Mouse (Mus musculus) embryonic facial prominence, embryonic 10.5 days (tissue): Measurements from ENCODE around the gene Sgms1. TPM values are rescaled to one million over a fixed set of nuclear protein-coding genes. Genes with fewer than 3 reads are reported as not detected.

Experiments
- DNase-seq: peaks from one replicate; pipeline ENCODE4 v3.0.0-alpha.2; 2017; ENCODE audit warnings: low spot score
- H3K27ac ChIP-seq: fragments of 300-500 bp; sonication (generic); replicated peaks from 2 replicates; pipeline ENCODE4 v1.5.1; 2016; ENCODE audit warnings: mild to moderate bottlenecking
- H3K27me3 ChIP-seq: fragments of 300-500 bp; sonication (generic); replicated peaks from 2 replicates; pipeline ENCODE4 v1.6.1; 2016; ENCODE audit warnings: low read depth, mild to moderate bottlenecking; ENCODE audit not compliant: poor library complexity, severe bottlenecking
- H3K36me3 ChIP-seq: fragments of 300-500 bp; sonication (generic); replicated peaks from 2 replicates; pipeline ENCODE4 v1.6.1; 2016; ENCODE audit warnings: mild to moderate bottlenecking, moderate library complexity
- H3K4me1 ChIP-seq: fragments of 300-500 bp; sonication (generic); 2 replicates; pipeline ENCODE4 v1.6.1; 2016
- H3K4me3 ChIP-seq: fragments of 300-500 bp; sonication (generic); 2 replicates; pipeline ENCODE4 v1.5.1; 2016; ENCODE audit warnings: mild to moderate bottlenecking, moderate library complexity
- H3K9me3 ChIP-seq: fragments of 300-500 bp; sonication (generic); 2 replicates; pipeline ENCODE4 v1.6.1; 2016; ENCODE audit warnings: mild to moderate bottlenecking
- whole genome bisulfite sequencing: fragments of 180-500 bp; shearing (Covaris S2); methylation state at CpG from one replicate; pipeline ENCODE4 v1.1.7; 2016; 5-methylcytosine and 5-hydroxymethylcytosine counted together
- polyA plus RNA-seq: library from polyadenylated mRNA; unstranded; fragments of >200 nt; fragmentation: Nextera tagmentation; extraction: Ambion mirVana; gene quantifications from 2 replicates; pipeline ENCODE4 v1.2.1, GENCODE M21; 2016

The Sgms1 gene
- polyA plus RNA-seq = 15.2 and 16.6 TPM in 2 replicates

DNA sequence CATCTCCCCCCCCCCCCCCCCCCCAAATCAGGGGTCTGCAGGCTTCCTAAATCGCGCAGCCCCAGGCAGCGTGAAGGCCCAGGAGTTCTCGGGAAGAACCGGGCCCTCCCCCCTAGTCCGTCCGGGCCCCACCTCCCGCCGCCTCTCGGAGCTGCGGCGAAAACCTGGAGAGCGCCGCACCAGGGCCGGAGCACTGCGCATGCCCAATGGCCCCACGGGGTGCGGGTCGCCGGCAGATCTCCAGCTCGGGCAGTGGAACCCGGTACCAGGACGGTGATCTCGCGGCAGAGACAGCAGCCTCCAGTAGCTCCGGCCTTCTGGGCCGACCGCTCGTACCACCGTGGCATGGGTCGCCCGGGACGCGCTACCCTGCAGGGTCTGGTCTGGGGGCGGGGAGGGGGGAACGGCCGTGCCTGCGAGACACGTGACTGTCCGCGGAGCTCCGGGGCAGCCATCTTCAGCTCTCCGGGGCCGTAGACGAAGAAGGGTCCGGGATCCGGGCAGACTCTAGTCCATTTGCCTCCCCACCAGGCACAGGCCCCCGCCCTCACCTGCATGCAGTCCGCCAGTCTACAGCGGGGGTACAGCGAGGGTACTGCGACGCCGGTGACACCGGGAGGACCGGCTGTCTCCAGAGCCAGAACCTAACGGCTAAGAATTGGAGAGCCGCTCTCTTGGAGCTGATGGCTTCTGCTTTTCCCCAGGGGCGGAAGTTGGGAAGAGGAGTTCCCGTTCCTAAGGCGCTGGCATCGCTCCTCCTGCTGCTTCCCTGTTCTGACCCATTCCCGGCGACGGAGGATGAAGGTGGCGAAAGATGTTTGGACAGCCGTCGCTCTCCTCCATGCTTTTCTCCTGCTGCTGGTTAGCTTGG lies at the start of gene Sgms1:
Gene Sgms1, minus strand, starts transcription at position 714 of the 871 bp plus-strand sequence.
- H3K36me3 ChIP-seq = peaks cover 9% of the 10 kb centered on the region
- peak within 1 kb of the TSS; percentile 87 for H3K4me3 ChIP-seq
- H3K4me1 ChIP-seq = peaks cover 29% of the 10 kb centered on the region
- H3K9me3 ChIP-seq = peaks cover 4% of the 10 kb centered on the region
- peak; percentile 97 for DNase-seq
- WGBS = 3% methylated on average over 68 of the region's 68 CpGs
- H3K27ac ChIP-seq = peak within 1 kb of the TSS; percentile 96
- peaks cover 14% of the 10 kb centered on the region; the same call in 1 of the 2 replicates for H3K27me3 ChIP-seq

DNA sequence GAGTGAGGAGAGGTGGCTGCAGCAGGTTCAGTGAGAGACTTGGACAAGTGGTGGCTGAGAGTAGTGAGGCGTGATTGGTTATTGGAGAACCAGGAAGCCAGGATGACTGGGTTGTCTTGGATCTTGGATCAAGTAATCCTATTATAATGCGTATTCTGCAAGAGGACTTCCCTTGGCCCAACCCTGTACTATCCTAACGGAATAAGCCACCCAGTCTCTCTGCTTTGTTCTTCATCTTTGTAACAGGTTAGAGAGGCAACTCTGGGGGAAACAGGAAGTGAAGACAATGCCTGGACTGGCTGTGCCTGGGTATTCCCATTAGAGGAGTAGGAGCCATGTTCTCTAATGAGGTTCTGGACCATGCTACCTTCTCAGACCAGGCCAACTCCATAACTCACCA lies 36.3 kb upstream of the Sgms1 start:
- 85% methylated on average over 3 of the region's 3 CpGs for WGBS
- DNase-seq = no peak
- H3K27ac ChIP-seq = no peak overlapping the region
- no peaks in the 10 kb centered on the region for H3K9me3 ChIP-seq
- no peak overlapping the region for H3K4me3 ChIP-seq
- no peaks in the 10 kb centered on the region for H3K36me3 ChIP-seq
- no peaks in the 10 kb centered on the region for H3K4me1 ChIP-seq
- no peaks in the 10 kb centered on the region for H3K27me3 ChIP-seq

GRCm38 (mm10) chr19:32424706-32425105 lies 35.2 kb upstream of the Sgms1 start:
- H3K9me3 ChIP-seq = no peaks in the 10 kb centered on the region
- no peaks in the 10 kb centered on the region for H3K4me1 ChIP-seq
- no peaks in the 10 kb centered on the region for H3K36me3 ChIP-seq
- 91% methylated on average over 3 of the region's 3 CpGs for WGBS
- H3K4me3 ChIP-seq = no peak overlapping the region
- no peak overlapping the region for H3K27ac ChIP-seq
- no peak for DNase-seq
- no peaks in the 10 kb centered on the region for H3K27me3 ChIP-seq

DNA sequence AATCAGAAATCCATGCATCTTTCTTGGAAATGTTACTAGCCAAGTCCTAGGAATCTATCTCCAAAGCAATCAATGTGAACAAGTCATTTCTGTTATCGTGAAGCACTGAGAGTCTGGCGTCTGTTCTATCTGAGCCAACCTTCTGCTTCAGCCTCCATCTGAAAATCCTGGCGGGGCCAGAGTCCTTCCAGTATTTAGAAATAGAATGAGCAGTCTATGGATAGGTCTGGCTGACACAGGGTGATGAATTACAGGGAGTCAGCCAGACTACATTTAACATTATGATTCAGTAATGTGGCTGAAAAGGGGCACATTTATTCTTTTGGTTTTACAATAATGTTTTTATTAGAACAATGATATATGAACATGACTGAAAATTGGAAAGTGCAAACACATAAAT lies 29.6 kb upstream of the Sgms1 start:
- H3K27me3 ChIP-seq = no peaks in the 10 kb centered on the region
- no peaks in the 10 kb centered on the region for H3K9me3 ChIP-seq
- no peak for DNase-seq
- no peak overlapping the region for H3K27ac ChIP-seq
- H3K4me1 ChIP-seq = no peaks in the 10 kb centered on the region
- H3K36me3 ChIP-seq = no peaks in the 10 kb centered on the region
- H3K4me3 ChIP-seq = no peak overlapping the region
- WGBS = 82% methylated on average over 3 of the region's 3 CpGs

GRCm38 (mm10) chr19:32416692-32417317 lies 27.3 kb upstream of the Sgms1 start:
- Histone ChIP-seq H3K27me3 (no peaks in the 10 kb centered on the region), H3K36me3 (no peaks in the 10 kb centered on the region), H3K9me3 (no peaks in the 10 kb centered on the region), H3K27ac (no peak overlapping the region), H3K4me1 (no peaks in the 10 kb centered on the region), H3K4me3 (no peak overlapping the region)
- DNase-seq = no peak
- WGBS = 92% methylated on average over 7 of the region's 7 CpGs

- no peak for DNase-seq
- no peak overlapping the region for H3K27ac ChIP-seq
- H3K27me3 ChIP-seq = no peaks in the 10 kb centered on the region
- H3K4me1 ChIP-seq = no peaks in the 10 kb centered on the region
- H3K9me3 ChIP-seq = no peaks in the 10 kb centered on the region
- no peak overlapping the region for H3K4me3 ChIP-seq
- WGBS = 84% methylated on average over 8 of the region's 8 CpGs
- H3K36me3 ChIP-seq = no peaks in the 10 kb centered on the region
Measured at GRCm38 (mm10) chr19:32409603-32410360, 20.3 kb upstream of the Sgms1 start.

DNA sequence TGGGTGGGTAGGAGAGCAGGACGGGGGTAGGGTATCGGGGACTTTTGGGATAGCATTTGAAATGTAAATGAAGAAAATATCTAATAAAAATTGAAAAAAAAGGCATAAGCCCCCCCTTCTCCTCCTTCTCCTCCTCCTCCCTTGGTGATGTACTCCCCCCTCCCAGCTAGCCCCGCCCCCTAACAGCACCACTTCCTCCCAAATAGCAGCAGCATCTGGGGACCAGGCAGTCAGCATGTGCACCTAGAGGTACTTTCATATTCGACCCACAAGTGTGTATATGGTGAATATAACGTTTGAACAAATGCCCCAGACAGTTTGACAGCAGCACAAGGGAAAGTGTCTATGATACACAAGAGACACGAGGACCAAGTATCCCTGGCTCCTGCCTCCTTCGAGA lies 17.2 kb upstream of the Sgms1 start:
- Histone ChIP-seq H3K4me3 (no peak overlapping the region), H3K27me3 (no peaks in the 10 kb centered on the region), H3K36me3 (no peaks in the 10 kb centered on the region), H3K27ac (no peak overlapping the region), H3K4me1 (no peaks in the 10 kb centered on the region), H3K9me3 (no peaks in the 10 kb centered on the region)
- WGBS = 78% methylated on average over 7 of the region's 7 CpGs
- DNase-seq = no peak

GRCm38 (mm10) chr19:32404386-32404785 lies 14.9 kb upstream of the Sgms1 start:
- Histone ChIP-seq H3K27me3 (no peaks in the 10 kb centered on the region), H3K9me3 (no peaks in the 10 kb centered on the region), H3K36me3 (no peaks in the 10 kb centered on the region), H3K27ac (no peak overlapping the region), H3K4me3 (no peak overlapping the region), H3K4me1 (no peaks in the 10 kb centered on the region)
- DNase-seq = no peak
- WGBS = 82% methylated on average over 5 of the region's 5 CpGs

GRCm38 (mm10) chr19:32403834-32404233 lies 14.3 kb upstream of the Sgms1 start:
- DNase-seq = no peak
- Histone ChIP-seq H3K27me3 (no peaks in the 10 kb centered on the region), H3K27ac (no peak overlapping the region), H3K9me3 (no peaks in the 10 kb centered on the region), H3K4me3 (no peak overlapping the region), H3K36me3 (no peaks in the 10 kb centered on the region), H3K4me1 (no peaks in the 10 kb centered on the region)
- WGBS = 87% methylated on average over 5 of the region's 5 CpGs

- no peak for DNase-seq
- WGBS = 84% methylated on average over 5 of the region's 5 CpGs
- H3K4me3 ChIP-seq = no peak overlapping the region
Measured at GRCm38 (mm10) chr19:32398491-32398890, 9.0 kb upstream of the Sgms1 start.

DNA sequence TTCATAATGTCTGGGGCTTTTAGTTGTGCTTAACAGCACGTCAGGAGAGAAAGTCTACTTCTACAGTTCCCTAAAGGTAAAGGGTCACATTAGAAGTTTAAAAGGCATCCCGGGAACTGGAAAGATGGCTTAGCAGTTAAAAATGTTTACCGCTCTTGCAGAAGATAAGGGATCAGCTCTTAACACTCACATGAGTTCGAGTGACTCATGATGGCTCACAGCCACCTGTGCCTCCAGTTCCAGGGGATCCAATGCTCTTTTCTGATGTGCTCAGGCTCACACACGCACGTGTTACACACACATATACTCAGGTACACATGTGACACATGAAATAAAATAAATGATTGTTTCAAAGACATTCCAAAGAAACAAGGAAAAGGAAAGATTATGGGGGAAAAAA lies 6.8 kb upstream of the Sgms1 start:
- Histone ChIP-seq H3K4me3 (no peak overlapping the region), H3K4me1 (no peaks in the 10 kb centered on the region), H3K9me3 (no peaks in the 10 kb centered on the region), H3K36me3 (0 out of 2 replicates have a peak, but pooled peaks cover 3% of the 10 kb centered on the region), H3K27me3 (no peaks in the 10 kb centered on the region), H3K27ac (no peak overlapping the region)
- 89% methylated on average over 6 of the region's 6 CpGs for WGBS
- DNase-seq = no peak

More at GRCm38 (mm10) chr19:32398491-32398890, 9.0 kb upstream of the Sgms1 start:
- Histone ChIP-seq H3K36me3 (no peaks in the 10 kb centered on the region), H3K4me1 (no peaks in the 10 kb centered on the region), H3K9me3 (no peaks in the 10 kb centered on the region), H3K27ac (no peak overlapping the region), H3K27me3 (no peaks in the 10 kb centered on the region)

DNA sequence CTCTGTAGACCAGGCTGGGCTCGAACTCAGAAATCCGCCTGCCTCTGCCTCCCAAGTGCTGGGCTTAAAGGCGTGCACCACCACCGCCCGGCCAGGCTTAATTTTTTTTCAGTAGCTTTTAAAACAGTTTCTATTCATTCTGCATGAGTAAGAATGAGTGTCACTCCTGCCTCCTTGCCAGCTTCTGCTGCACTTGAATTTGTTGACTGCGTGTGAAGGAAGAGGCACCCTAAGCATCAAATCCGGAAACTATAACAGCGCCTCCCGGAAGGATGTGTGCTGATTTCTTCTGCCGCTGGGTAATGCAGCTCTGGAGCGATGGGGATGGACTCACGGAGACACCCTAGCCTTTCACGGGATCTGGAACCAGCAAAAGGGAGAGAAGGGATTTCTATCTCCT lies 5.3 kb upstream of the Sgms1 start:
- no peak overlapping the region for H3K4me3 ChIP-seq
- H3K9me3 ChIP-seq = peaks cover 4% of the 10 kb centered on the region
- no peaks in the 10 kb centered on the region for H3K27me3 ChIP-seq
- 92% methylated on average over 13 of the region's 13 CpGs for WGBS
- H3K36me3 ChIP-seq = peaks cover 9% of the 10 kb centered on the region
- H3K4me1 ChIP-seq = peaks cover 5% of the 10 kb centered on the region
- H3K27ac ChIP-seq = no peak overlapping the region
- DNase-seq = no peak
